Mouse (Mus musculus): Measurements from ENCODE around the gene Oxsr1.
"Not testable (repeated sequence)": the region's sequence is repeated elsewhere in the genome, so short reads cannot be mapped to it uniquely, and the experiment has no call there.

Gene Oxsr1

DNA sequence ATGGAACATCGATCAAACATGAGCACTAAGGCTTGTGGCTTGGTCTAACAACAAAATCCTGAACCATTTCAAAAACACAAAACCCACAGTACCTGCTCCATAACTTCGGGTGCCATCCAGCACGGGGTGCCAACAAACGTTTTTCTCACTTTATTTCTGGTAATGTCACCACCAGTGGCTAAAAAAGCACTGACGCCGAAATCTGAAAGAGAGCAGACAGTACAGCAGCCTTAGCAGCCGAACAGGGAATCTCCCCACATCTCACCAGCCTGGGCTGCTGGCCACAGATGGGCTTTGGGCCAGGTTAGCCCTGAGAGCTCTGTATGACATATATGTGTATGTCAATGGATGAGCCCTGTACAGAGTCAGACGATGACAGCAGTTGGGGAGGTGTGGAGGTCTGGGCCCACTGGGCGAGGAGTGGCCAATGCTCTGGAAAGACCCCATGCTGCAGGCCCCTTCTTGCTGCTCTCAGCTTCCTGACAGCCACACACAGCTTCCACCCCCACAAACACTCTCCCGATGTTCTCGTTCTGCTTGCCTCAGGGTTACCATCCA lies 53.6 kb downstream of the Oxsr1 start:
- peak; percentile 13 to 14 for DNase-seq

DNA sequence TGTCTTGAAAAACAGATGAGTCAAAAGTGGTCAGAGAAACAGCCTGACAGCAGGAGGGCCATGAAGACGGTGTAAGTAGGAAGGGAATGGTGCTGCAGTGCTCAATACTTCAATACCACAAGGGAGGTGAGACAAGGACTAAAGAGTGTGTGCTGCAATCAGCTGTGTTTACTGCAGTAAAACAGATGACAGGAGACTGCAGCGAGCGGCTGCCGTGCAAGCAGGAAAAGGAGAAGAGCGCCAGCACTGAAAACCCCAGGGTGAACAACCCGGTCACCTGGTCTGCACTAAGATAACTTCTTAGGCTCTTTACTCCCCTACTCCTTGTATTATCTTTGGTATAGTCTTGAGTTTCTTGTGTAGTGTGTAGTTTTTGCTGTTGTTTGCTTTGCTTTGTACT lies 54.1 kb downstream of the Oxsr1 start:
- DNase-seq: no peak

DNA sequence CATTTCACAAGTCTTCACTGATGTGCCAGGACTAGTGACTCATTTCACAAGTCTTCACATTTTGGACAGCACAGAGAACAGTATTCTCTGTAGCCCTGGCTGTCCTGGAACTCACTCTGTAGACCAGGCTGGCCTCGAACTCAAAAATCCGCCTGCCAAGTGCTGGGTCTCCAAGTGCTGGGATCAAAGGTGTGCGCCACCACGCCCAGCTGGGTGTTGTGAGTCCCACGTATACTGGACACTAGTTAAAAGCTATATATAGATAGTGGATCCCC lies 56.2 kb downstream of the Oxsr1 start:
- DNase-seq: not testable (repeated sequence)

DNA sequence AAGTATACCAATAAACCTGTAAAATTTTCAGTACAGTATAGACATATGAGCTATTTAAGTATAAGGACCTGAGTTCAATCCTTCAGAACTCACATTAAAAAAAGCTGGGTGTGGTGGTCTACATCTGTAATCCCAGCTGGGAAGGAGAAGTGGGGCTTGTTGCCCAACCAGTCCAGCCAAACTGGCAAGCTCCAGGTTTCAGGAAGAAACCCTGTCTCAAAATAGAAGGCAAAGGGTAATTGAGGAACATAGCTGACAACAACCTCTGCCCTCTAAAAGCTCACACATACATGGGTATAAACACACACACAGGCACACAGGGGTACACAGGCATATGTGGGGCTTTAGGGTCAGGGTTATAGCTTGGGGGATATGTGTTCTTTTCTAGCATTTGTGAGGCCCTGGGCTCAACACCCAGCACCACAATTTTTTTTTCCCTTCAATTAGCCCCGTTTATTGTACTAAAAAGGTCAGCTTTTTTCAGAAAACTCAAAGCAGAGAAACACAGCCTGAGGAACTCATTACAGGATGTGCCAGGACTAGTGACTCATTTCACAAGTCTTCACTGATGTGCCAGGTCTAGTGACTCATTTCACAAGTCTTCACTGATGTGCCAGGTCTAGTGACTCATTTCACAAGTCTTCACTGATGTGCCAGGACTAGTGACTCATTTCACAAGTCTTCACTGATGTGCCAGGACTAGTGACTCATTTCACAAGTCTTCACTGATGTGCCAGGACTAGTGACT lies 56.7 kb downstream of the Oxsr1 start:
- DNase-seq: not testable (repeated sequence)

DNA sequence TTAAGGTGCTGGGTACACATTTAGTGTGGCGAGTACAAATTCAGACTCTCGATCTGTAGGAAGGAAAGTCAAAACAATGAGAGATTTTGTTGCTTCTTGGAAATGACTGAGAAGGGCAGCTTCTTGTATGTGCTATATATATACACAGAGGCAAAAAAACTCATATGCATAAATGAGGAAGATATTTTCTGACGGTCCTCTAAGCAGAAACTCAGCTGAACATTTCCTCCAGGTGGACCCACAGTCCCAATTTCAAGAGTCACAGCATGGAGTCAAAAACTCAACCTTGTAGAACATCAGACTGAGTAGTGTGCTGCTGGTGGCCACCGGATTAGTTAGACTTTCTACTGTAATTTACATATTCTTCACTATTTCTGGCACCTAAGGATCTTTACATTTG lies 59.2 kb downstream of the Oxsr1 start:
- DNase-seq: no peak

DNA sequence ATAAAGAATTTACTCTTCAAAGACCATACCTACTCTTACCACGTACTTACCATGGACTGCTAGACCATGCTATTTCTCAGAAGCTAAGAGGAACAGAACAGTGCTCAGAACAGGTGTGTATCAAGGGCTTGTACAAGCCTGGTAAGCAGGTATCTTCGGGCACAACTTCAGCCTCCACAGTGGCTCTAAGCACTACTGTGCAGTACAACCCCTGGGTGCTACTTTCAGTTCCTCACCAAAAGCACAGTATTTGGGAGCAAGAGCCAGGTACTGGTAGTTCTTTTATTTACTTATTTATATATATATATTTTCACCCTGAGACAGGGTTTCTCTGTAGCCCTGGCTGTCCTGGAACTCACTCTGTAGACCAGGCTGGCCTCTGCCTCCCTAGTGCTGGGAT lies 61.4 kb downstream of the Oxsr1 start:
- no peak for DNase-seq

DNA sequence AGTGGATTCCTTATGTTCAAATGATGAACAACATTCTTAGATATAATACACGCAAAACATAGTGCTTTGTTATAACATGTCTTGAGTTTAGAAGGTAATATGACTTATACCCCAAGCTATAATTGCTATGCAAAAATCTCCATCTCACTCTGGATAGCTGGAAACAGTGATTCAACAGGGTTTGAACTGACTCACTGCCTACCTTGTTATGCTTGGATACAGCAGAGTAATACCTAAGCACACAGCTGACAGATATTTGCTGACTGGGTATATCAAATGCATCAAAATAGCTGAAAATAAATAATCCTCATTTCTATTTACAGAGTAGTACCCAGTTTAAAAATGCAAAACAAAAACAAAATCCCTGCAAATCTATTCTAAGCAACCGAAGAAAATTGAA lies 63.4 kb downstream of the Oxsr1 start:
- DNase-seq: no peak

DNA sequence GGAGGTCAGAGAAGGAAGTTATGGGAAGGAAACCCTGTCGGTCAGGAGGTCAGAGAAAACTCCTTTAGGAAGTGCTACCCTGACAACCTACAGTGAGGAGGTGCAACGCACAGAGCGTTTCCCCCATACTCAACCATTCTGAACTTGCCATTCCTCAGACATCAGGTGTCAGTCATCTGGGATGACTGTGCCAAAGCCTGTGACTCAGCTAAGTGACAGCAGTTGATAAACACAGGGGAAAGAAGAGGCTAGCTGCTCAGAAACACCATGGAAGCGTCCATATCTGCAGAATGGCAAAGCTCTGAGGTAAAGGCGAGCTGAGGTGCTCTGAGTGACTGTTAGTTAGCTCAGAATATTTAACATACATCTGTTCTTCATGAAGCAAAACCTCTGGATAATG lies 64.1 kb downstream of the Oxsr1 start:
- DNase-seq: no peak

DNA sequence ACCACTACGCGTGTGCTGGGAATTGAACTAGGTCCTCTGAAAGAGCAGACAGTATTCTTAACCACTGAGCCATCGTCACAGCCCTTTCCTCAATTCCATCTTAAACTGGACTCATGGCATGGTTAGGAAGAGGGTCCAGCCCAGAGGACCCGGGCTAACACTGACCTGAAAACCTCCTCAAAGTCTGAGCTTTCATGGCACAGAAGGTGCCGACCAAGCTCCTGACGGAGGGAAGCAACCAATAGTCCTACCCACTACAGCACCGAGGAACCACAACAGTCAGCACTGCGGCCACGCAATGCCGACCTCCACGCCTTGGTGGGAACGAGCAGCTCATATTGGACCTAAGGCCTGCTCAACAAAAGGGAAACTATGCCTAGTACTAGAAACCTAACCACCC lies 66.1 kb downstream of the Oxsr1 start:
- DNase-seq: no peak

DNA sequence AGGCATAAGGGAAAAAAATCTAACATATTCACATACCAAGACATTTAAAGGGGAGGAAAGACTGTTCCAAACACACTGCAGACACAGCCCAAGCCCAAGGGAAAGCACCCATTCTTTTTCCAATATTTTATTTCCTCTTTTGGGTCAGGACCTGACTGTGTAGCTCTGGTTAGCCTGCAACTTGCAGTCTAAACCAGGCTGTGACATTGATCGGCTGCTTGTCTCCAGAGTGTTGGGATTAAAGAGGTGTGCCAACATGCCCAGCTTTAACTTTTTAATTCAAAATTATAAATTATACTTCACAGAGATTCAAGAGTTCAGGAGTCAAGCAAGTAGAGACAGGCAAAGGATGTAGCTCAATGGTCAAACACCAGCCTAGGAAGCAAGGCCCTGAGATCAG lies 67.1 kb downstream of the Oxsr1 start:
- no peak for DNase-seq

DNA sequence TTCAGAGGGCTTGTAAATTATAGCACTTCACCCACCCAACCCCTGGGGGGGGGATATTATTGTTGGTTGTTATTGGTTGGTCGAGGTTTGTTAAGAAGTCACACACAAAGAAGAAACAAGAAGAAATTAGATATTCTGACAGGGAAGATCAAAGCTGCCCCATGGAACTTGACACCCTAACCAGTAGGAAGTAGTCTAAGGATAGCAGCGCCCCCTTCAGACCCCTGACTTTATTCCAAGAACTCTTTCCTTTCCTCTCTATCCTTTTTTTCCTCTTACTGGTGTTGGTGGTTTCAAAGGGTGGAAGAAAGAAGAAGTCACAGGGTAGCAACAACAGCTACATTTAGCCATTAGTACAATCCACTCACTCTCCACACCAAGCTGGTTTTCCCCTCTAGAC lies 68.0 kb downstream of the Oxsr1 start:
- no peak for DNase-seq

DNA sequence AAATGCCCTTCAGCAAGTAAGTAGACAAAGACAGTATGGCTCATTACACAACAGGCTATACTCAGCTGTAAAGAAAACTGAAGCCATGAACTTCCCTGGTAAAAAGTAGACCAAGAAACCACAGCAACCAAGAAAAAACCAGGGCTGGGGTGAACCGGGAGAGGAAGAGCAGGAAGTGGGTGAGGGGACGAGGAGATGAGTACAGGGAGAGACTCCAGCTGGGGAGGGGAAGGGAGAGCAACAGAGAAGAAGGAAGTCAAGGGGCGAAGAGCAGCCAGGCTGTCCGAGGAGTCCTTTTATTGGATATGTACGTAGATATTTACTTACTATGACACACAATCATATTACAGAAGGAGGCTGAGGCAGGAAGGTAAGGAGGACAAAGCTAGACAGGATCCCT lies 74.2 kb downstream of the Oxsr1 start:
- no peak for DNase-seq

DNA sequence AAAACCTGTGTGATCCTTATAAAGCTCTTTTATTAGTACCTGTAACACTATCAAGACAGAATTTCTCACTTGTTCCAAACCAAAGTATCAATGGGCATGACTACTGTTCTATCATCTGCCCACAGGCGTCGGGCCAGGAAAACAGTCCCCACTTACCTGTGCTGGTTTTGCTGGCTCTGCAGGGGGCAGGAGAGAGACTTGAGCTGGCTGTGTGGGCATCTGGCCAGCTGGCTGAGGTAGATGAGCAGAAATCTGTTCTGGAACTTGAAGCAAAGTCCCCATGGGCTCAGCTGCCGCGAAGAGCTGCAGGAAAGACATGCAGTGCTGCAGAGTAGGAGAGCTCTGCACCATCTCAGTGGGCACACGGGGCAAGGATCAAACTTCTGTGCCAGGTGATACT lies 75.4 kb downstream of the Oxsr1 start:
- DNase-seq: peak; percentile 43 to 57

DNA sequence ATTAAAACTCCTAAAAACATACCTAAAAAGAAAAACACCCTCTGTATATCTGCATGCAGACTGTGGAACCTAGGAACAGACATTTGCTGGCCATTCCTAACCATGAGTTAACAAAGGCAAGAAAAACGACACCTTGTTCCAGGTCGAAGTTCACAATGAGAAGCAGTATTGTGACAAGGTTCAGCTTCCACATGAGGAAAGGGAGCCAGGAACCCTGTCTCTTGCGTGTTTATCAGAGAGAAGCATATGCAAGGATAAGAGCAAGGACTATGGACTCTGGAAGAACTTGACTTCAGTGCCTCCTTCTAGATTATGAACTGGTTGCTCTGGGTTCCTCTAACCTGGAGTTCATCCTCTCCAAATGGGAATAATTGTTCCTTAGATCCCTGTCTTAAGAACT lies 78.2 kb downstream of the Oxsr1 start:
- DNase-seq: no peak

DNA sequence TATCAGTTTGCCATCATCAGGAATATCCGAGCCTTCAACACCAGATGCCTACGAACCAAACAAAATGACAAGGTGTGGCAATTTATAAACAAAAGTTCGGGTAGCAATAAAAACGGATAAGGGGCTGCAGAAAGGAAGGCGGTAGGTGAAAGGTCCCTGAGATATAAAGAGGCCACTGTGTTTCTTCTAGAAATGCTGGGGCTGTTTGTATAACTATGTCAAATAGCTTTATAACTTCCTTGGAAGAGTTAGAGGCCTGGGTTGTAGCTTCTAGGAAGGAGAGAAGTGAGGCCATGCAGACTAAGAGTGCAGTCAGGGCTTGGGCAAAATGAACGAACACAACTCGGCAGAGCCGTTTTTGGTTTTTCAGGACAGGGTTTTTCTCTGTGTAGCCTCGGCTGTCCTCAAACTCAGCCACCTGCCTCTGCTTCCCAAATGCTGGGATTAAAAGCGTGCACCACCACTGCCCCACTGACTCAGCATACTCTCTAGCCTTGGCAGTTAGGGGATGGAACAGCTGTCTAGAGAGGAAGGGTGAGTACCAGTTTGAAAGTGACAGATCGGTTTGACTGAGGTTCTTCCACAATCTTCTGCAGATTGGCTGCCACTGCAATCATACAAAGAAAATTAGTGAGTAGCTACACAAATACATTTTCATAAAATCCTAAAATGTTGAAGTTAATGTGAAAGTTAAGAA lies 80.9 kb downstream of the Oxsr1 start:
- no peak for DNase-seq

DNA sequence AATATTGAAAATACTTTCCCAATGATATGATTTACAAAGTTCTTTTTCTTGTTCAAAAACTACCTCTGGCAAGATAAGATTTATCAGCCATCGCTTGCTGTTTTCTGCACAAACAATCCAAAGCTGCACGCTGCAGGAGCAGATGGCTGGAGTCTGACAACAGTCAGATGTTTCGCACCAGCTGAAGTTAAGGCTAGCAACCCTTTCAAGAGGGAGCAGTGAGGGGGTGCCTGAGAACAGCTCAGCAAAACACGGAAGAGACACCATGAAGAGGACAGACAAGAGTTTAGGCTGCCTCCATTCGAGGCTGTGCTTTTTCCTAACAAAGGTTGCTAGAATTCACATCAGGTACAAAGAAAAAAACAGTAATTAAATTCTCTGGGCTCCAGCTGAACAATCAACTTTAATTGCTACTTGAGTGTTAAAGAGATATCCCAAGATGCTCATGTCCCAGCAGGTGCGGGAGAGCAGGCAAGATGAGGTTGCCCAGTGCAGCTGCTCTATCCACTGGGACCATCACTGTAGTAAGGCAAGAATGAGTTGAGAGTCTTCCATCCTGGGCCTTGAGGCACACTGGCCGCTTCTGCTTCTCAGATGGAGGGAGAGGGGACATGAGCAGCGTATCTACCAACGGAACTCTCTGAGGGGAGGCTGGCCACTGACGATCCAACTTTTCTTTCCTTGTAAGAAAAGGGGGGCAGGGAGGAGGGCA lies 81.8 kb downstream of the Oxsr1 start:
- no peak for DNase-seq

DNA sequence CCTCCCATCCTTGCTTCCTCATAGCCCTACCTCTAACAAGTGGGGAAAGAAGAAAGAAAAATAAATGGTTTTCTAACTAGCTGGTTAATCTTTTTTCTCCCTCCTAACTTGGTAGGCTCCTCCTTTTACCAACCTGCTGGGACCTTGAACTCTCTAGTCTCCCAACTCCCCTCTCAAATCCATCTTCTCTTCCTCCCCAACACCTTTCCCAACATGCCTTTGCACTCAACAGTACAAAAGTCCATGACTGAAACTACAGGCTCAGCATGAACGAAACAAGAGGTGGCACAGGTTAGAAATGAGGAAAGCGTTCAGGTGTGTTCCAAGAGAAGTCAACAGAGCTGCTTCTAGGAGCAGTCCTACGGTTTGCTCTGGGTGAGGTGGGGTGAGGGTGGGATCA lies 83.0 kb downstream of the Oxsr1 start:
- DNase-seq: no peak

DNA sequence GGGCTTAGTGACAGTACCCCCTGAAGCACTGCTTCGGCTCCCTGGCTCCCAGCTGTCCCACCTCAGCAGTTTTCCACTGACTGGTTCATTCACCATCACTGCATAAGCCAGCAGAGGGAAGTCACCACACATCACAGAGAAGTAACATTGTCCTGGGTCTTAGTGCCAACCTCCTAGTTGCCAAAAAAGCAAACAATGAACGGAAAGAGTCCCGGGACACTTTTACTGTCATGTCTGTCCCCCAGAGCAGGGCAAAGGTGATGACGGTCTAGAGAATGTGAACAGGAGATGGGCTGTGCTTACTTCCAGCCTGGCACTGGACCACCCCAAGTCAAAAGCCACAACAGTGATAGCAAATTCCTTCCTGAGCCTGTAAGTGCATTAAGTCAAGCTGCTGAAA lies 83.4 kb downstream of the Oxsr1 start:
- no peak for DNase-seq

DNA sequence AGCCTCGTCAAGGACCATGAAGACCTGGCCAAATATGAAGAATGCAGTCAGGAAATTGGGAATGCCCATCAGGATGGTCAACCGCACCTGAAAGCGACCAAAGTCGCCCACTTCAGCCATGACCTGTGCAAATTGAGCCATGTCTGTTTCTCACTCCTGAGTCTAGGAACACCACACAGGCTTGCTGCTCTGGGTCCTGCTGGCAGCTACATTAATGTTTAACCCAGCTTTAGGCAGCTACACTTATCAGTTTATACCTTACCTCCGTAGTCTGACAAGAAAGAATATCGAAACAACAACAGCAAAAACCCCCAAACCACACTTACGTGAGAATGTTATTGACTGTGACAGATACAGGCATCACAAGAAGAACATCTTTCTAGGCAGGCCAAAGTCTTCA lies 90.7 kb downstream of the Oxsr1 start:
- no peak for DNase-seq

DNA sequence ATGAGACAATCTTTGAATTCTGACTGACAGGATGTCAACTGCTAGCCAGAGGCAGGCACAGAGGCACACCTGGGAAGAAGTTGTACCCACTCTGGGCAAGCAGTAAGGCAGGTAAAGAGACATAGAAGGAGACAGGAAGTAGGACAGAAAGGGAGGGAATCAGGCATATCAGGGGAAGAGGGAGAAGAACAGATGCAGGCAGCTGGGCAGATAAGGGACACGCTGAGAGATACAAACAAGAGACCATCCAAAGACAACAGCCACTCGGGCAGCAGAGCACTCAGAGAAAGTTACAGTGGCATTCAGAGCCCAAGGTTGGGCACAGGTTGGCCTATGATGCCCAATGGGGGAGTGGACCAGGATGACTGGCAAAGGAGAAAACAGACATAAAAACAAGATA lies 91.4 kb downstream of the Oxsr1 start:
- no peak for DNase-seq

DNA sequence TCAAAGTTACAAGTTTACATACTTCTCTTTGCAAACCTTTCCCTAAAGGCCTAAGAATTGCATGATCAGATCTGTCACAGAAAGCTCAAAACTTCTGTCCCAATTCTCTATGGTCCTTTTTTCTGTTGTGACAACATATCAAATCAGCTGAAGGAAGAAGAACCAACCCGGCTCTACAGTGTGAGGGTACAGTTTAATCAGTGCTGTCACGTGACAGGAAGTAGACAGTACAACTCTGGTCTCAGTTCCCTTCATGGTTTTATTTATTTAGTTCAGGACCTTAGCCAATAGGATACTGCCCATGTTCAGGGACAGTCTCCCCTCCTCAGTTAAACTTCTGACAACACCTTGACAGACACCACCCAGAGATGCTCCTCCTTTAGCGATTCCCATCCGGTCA lies 102.0 kb downstream of the Oxsr1 start:
- no peak for DNase-seq

DNA sequence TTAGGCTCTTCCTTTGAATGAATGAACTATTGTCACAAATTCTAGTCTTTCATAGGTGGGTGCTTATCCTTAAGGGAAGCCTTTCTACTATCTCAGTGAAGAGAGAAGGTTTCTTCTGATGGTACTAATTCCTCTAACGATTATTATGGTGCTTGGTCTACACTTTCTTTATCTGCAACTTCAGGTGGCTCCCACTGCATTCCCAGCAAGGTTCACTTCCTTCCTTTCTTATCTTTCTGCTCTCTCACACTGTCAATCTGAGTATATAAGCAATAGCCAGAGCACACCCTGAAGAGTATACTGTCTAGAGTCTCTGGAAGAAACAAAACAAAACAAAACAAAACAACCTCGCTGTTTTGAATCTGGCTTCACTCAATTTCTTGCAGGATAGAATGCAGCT lies 102.6 kb downstream of the Oxsr1 start:
- DNase-seq: no peak

DNA sequence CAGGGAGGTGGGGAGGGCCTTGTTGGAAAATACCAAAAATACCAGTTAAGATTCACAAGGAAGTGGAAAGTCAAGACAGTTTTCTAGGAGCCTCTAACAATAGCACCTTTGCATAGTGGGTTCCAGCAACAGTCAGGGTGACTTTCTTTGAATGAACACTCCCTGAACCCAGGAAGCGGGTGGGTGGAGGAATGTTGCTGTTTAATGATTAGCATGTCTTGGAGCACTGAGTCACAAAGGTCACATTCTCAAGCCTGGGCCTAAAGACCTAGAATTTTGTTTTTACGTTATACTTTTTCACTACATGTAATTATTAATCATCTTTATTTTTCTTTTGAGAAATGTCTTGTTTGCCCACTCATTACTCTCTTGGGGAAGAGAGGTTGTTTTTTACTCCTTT lies 106.9 kb downstream of the Oxsr1 start:
- not testable (repeated sequence) for DNase-seq

DNA sequence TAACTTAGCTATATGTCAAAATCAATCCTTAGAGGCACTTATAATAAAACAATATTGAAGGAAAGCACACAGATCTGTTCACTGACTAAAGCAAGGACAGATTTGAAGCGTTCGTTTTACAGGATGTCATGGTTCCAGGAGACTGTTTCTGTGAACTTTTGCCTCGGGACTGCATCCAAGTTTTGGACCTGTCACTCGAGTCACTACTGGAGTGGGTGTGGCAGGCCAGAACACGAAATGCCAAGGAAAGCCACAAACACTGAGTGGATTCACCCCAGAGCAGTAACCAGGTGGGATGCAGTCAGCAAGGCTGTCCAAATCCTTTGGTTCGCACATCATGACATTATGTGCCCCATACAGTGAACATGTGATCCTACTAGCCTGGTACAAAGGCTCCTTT lies 107.6 kb downstream of the Oxsr1 start:
- DNase-seq: no peak
